Mouse (Mus musculus) adrenal gland, adult (tissue): ENCODE measurements at regions not wholly inside any gene's neighbourhood (a gene's known extent, or its start where the extent isn't known, plus 50 kb on each side); places are given as distances from the start of the nearest gene placed in this dataset.

Experiments used
- DNase-seq, 2 experiments: peaks; one replicate each; pipeline ENCODE4 v3.0.0; 2022 to 2023; ENCODE audit warnings: low spot score in 1 of 2; ENCODE audit not compliant: inconsistent age in 2 of 2

- DNase-seq: peak in 1 of 2 experiments; percentile 30
These were observed 128.5 kb downstream of the Btbd35f27 start for GRCm38 (mm10) chrX:5080458-5080857.

- peak in 1 of 2 experiments; percentile 23 for DNase-seq
These were observed 129.4 kb downstream of the Btbd35f27 start for GRCm38 (mm10) chrX:5081364-5081763.
